Mouse (Mus musculus) stomach, postnatal 0 days (tissue): ENCODE results near the gene Kif14.

ENCODE experiments used
- CTCF ChIP-seq: IDR thresholded peaks from 2 replicates; pipeline ENCODE4 v1.5.1; 2016; ENCODE audit warnings: antibody characterized with exemption, low read depth, mild to moderate bottlenecking, moderate library complexity
- EP300 ChIP-seq: optimal IDR thresholded peaks from 2 replicates; pipeline ENCODE3; 2016; ENCODE audit warnings: antibody characterized with exemption

- TF ChIP-seq CTCF (no peak), EP300 (no peak)
Measured at GRCm38 (mm10) chr1:136455756-136456585, 10.2 kb upstream of the Kif14 start.
